Mouse (Mus musculus) bone marrow, adult 2 months (tissue): ENCODE data around the gene Fam214a.

ENCODE experiments used
- CTCF ChIP-seq: fragments of 200-500 bp; IDR thresholded peaks from 2 replicates; pipeline ENCODE4 v1.5.1; 2011; ENCODE audit warnings: low read length, control low read depth; ENCODE audit not compliant: control insufficient read depth, insufficient read depth
- POLR2A ChIP-seq: fragments of 200-500 bp; IDR thresholded peaks from 2 replicates; pipeline ENCODE4 v1.6.1; 2011; ENCODE audit warnings: low read depth, mild to moderate bottlenecking, control low read depth, low read length, borderline replicate concordance; ENCODE audit not compliant: control insufficient read depth

DNA sequence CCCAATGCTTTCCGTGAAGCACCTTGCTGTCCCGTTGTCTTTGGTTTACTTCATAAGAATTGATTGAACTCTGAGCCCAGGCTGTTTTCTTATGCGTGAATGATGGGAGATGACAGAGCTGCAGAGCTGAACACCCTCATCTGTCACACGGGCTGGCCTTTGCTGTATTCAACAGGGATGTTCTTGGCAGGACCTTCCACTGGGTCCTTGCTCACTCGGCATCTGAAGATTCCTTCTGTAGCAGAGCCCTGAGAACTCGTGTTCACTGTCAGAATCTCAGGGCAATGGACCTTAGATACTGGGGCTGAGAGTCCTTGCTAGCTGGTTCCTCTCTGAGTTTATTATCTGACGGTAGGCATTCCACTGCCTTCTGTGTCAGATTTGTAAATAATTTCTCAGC, 25.3 kb downstream of the Fam214a start:
- no peak for TF ChIP-seq CTCF
- TF ChIP-seq POLR2A: no peak
